Mouse (Mus musculus) mammary gland, adult 2 months (tissue): Measurements from ENCODE around the gene Ap5b1. TPM values are rescaled to one million over a fixed set of nuclear protein-coding genes. Genes with fewer than 3 reads are reported as not detected.

ENCODE experiments used
- polyA plus RNA-seq: library from polyadenylated mRNA; depleted of rRNA; stranded (reverse); fragments of >200 nt; gene quantifications from 2 replicates; pipeline ENCODE4 v1.2.3, GENCODE M21; 2012; ENCODE audit warnings: low replicate concordance; rRNA removed

The Ap5b1 gene
- 11.5 and 27.2 TPM in 2 replicates for polyA plus RNA-seq

DNA sequence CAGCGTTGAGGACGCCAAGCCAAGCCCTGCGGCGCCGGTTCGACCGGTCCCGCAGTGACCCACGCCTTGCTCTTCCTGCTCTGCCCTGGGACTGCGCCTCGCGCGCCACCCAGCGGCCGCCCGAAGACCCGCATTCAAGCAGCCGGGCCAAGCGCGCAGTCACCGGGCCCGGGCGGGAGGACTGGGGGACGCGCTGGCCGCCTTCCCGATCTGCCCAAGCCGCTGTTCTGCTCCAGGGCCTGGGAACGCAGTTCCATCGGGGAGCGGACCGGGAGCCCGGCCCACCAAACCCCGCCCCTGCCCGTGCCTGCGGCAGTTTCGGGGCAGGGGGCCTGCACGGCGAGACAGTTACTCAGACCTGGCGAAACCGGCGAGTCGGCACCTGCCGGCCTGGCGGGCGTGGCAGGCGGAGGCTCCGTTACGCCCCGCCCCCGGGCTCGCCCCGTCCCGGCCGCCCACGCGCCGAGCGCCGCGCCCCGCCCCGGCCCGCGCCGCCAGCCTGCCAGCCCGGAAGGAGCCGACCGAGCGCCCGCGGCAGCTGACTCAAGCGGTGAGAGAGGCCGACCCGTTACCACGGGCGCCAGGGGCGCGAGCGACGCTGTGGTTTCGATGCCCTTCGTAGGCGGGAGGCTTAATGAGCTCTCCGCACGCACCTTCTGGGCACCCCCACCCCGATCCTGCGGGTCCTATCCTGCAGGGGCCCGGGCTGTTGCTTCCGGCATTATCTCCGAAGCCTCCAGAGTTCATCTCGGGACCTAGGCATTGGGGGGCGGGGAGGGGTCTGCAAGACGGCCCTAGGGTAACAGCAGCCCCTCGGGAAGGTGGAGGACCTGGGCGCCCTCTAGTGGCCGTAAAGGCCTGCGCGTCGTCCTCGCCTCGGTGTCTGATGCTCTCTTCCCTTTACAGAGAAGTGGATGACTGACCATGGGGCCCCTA, at the start of gene Ap5b1:
Gene Ap5b1 (plus strand): TSS at position 492 of the 936 bp plus-strand sequence.

DNA sequence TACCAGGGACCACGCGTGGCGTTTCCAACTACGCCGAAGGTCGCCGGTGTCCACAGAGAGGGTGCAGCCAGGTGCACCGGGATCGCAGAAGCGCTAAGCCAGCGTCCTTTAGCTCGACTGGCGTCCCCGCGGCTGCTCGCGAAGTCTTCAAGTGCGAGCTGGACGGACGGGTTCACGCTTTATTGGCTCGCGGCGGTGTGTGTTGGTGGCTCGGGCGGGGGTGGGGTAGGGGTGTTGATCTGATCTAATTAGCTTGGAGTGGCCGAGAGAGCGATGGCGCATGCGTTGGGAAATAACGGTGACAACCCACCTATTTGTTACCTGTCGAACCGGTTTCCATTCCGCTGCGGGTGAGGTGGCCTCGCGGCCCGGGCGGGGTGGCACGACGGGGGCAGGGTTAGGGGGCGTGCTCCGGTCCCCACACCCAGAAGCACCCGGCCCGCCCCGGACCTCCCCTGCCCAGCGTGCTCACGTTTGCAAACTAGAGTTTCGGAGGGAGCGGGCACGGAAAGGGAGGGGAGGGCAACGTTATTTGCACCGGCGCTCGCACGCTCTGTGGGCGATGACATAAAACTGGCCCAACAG, 7.3 kb upstream of the Ap5b1 start, which contains the start of gene Ovol1:
Gene Ovol1 (minus strand): TSS at position 190 of the 585 bp plus-strand sequence.

DNA sequence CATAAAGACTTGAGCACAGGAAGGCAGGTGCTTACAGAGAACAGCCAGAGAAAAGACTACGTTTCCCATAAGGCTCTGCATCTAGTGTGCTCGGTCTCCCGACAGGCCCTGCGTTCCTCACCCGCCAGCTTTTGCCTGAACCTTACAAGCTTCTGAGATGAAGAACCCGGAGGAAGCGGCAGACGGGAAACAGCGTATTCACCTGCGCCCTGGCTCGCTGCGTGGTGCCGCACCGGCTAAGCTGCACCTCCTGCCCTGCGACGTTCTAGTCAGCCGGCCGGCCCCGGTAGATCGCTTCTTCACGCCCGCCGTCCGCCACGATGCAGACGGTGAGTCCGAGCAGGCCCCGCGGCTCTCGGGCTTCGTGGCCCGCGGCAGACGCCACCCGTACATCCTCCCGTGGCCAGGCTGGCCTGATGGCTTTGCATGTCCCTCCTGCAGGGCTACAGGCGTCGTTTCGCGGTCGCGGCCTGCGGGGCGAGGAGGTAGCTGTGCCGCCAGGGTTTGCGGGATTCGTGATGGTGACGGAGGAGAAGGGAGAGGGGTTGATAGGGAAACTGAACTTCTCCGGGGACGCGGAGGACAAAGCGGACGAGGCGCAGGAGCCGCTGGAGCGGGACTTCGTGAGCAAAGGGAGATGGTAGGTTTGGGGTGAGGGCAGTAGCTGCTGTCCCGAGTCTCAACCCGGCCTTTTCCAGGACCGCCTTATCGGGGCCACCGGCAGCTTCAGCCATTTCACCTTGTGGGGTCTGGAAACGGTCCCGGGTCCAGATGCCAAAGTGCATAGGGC, 34.1 kb downstream of the Ap5b1 start, which contains the start of gene Rnaseh2c:
Gene Rnaseh2c (plus strand): TSS at position 122 of the 790 bp plus-strand sequence.

DNA sequence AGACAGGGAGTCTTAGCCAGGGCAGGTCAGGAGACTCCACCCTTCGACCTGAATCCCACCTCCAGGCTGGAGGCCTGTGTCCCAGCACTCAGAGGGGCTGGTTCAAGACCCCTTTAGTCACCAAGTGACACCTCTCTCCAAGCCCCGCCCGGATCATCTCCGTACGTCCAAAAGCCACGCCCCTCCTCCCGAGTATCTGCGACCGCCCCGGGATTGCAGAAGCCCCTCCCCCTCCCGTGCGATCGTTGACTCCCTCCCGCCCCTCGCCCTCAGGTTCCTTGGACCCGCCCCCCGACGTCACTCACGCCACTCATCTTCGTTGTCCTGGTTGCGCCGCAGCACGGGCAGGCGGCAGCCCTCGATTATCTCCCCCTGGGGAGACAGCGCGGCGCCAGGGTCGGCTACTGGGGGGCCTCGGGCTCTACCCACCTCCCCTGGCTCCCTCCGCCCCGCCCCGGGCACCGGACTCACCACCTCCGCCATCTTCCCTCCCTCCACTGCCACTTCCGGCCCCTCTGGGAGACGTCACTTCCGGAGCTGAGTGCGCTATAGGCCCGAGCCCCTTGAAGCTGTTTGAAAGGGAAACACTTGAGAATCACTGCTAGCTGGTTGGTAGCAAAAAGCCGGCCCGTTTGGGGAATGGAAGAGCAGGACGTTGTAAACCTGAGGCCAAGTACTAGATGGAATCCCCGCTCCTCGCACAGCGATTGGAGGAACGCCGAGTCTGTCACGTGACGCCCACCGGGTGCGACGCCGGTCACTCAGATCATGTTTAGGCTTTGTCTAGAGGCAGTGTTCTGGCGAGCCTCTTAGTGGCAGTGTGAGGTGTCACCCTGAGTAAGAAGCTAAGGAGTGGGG, 42.0 kb downstream of the Ap5b1 start, which contains the start of gene Kat5:
Gene Kat5 (minus strand): TSS at position 691 of the 858 bp plus-strand sequence.

Other genes with a start within 250 kb of the Ap5b1 start
- gene Catsper1, start 232.3 kb upstream of the Ap5b1 start, polyA plus RNA-seq, result not detected in 2 replicates
- 4.1 and 142 TPM in 2 replicates for gene Cst6, start 218.5 kb upstream of the Ap5b1 start, polyA plus RNA-seq
- 14.3 and 25.0 TPM in 2 replicates for gene Eif1ad, start 201.3 kb upstream of the Ap5b1 start, polyA plus RNA-seq
- gene Banf1, start 200.9 kb upstream of the Ap5b1 start, polyA plus RNA-seq, result 85.0 and 196 TPM in 2 replicates
- 13.2 and 16.5 TPM in 2 replicates for gene Sart1, start 179.3 kb upstream of the Ap5b1 start, polyA plus RNA-seq
- gene Tsga10ip, start 165.5 kb upstream of the Ap5b1 start, polyA plus RNA-seq, result not detected in 2 replicates
- gene Drap1, start 143.0 kb upstream of the Ap5b1 start, polyA plus RNA-seq, result 111 and 116 TPM in 2 replicates
- gene AI837181, start 142.9 kb upstream of the Ap5b1 start, polyA plus RNA-seq, result 112 and 118 TPM in 2 replicates
- 0.13 and 0.75 TPM in 2 replicates for gene Fosl1, start 120.5 kb upstream of the Ap5b1 start, polyA plus RNA-seq
- 5.0 and 11.5 TPM in 2 replicates for gene Ccdc85b, start 110.1 kb upstream of the Ap5b1 start, polyA plus RNA-seq
- 106 and 133 TPM in 2 replicates for gene Fibp, start 107.4 kb upstream of the Ap5b1 start, polyA plus RNA-seq
- gene Ctsw, start 99.5 kb upstream of the Ap5b1 start, polyA plus RNA-seq, result 27.5 and 30.7 TPM in 2 replicates
- gene Efemp2, start 94.1 kb upstream of the Ap5b1 start, polyA plus RNA-seq, result 96.9 and 98.4 TPM in 2 replicates
- 47.4 and 58.4 TPM in 2 replicates for gene Mus81, start 79.6 kb upstream of the Ap5b1 start, polyA plus RNA-seq
- 576 and 751 TPM in 2 replicates for gene Cfl1, start 77.6 kb upstream of the Ap5b1 start, polyA plus RNA-seq
- gene 1700020D05Rik, start 64.2 kb upstream of the Ap5b1 start, polyA plus RNA-seq, result 1.1 and 1.7 TPM in 2 replicates
- 11.3 and 16.3 TPM in 2 replicates for gene Snx32, start 57.5 kb upstream of the Ap5b1 start, polyA plus RNA-seq
- 2.4 and 2.5 TPM in 2 replicates for gene Ovol1, start 7.4 kb upstream of the Ap5b1 start, polyA plus RNA-seq
- 35.9 and 66.4 TPM in 2 replicates for gene Rnaseh2c, start 33.8 kb downstream of the Ap5b1 start, polyA plus RNA-seq
- gene Kat5, start 42.2 kb downstream of the Ap5b1 start, polyA plus RNA-seq, result 50.4 and 55.5 TPM in 2 replicates
- gene Rela, start 69.5 kb downstream of the Ap5b1 start, polyA plus RNA-seq, result 102 and 116 TPM in 2 replicates
- gene Sipa1, start 95.7 kb downstream of the Ap5b1 start, polyA plus RNA-seq, result 130 and 371 TPM in 2 replicates
- 73.1 and 141 TPM in 2 replicates for gene Map3k11, start 120.7 kb downstream of the Ap5b1 start, polyA plus RNA-seq
- gene Pcnx3, start 120.9 kb downstream of the Ap5b1 start, polyA plus RNA-seq, result 137 and 266 TPM in 2 replicates
- 0.83 and 0.94 TPM in 2 replicates for gene Kcnk7, start 136.3 kb downstream of the Ap5b1 start, polyA plus RNA-seq
- 92.5 and 93.1 TPM in 2 replicates for gene Ehbp1l1, start 158.3 kb downstream of the Ap5b1 start, polyA plus RNA-seq
- gene Fam89b, start 161.6 kb downstream of the Ap5b1 start, polyA plus RNA-seq, result 237 and 392 TPM in 2 replicates
- gene Ltbp3, start 172.9 kb downstream of the Ap5b1 start, polyA plus RNA-seq, result 222 and 329 TPM in 2 replicates
- gene Scyl1, start 203.4 kb downstream of the Ap5b1 start, polyA plus RNA-seq, result 105 and 131 TPM in 2 replicates